Mouse (Mus musculus) neural tube, embryonic 14.5 days (tissue): ENCODE measurements around the gene Pfn3. TPM values are rescaled to one million over a fixed set of nuclear protein-coding genes. Genes with fewer than 3 reads are reported as not detected.

ENCODE experiments used
- ATAC-seq: fragments of 200-750 bp; cut with Nextera tagmentation; 2 replicates; pipeline ENCODE4 v1.8.0; 2017; ENCODE audit warnings: low read depth, mild to moderate bottlenecking, moderate TSS enrichment, moderate library complexity
- H3K27ac ChIP-seq: fragments of 300-500 bp; sonication (generic); 2 replicates; pipeline ENCODE4 v1.5.1; 2014; ENCODE audit warnings: low read depth, mild to moderate bottlenecking, control low read depth, low read length, moderate library complexity, mixed read lengths
- H3K27me3 ChIP-seq: fragments of 300-500 bp; sonication (generic); 2 replicates; pipeline ENCODE4 v1.6.1; 2014; ENCODE audit warnings: low read length; ENCODE audit not compliant: control insufficient read depth, insufficient read depth
- H3K36me3 ChIP-seq: fragments of 300-500 bp; sonication (generic); 2 replicates; pipeline ENCODE4 v1.6.1; 2014; ENCODE audit warnings: low read length, mixed read lengths; ENCODE audit not compliant: control insufficient read depth, insufficient read depth
- H3K4me1 ChIP-seq: fragments of 300-500 bp; sonication (generic); 2 replicates; pipeline ENCODE4 v1.6.1; 2014; ENCODE audit warnings: low read length; ENCODE audit not compliant: control insufficient read depth, insufficient read depth
- H3K4me2 ChIP-seq: fragments of 300-500 bp; sonication (generic); 2 replicates; pipeline ENCODE4 v1.6.1; 2014; ENCODE audit warnings: mild to moderate bottlenecking, low read depth, low read length, control low read depth
- H3K4me3 ChIP-seq: fragments of 300-500 bp; sonication (generic); 2 replicates; pipeline ENCODE4 v1.5.1; 2014; ENCODE audit warnings: low read depth, low read length, control low read depth, mixed read lengths
- H3K9ac ChIP-seq: fragments of 300-500 bp; sonication (generic); replicated peaks from 2 replicates; pipeline ENCODE4 v1.6.1; 2014; ENCODE audit warnings: low read depth, mild to moderate bottlenecking, control low read depth, low read length, mixed read lengths
- H3K9me3 ChIP-seq: fragments of 300-500 bp; sonication (generic); 2 replicates; pipeline ENCODE4 v1.6.1; 2016; ENCODE audit warnings: low read length; ENCODE audit not compliant: control insufficient read depth
- WGBS: fragments of 180-500 bp; shearing (Covaris S2); extraction: QIAGEN DNeasy Blood & Tissue Kit; methylation state at CpG from one replicate; pipeline ENCODE4 v1.1.7; 2014; 5-methylcytosine and 5-hydroxymethylcytosine counted together
- polyA plus RNA-seq: library from polyadenylated mRNA; unstranded; fragments of >200 nt; fragmentation: Nextera tagmentation; extraction: Ambion mirVana; gene quantifications from 2 replicates; pipeline ENCODE4 v1.2.1, GENCODE M21; 2014

Pfn3 gene
- polyA plus RNA-seq, 1 experiment from 2014 or later, result 1.2 TPM

DNA sequence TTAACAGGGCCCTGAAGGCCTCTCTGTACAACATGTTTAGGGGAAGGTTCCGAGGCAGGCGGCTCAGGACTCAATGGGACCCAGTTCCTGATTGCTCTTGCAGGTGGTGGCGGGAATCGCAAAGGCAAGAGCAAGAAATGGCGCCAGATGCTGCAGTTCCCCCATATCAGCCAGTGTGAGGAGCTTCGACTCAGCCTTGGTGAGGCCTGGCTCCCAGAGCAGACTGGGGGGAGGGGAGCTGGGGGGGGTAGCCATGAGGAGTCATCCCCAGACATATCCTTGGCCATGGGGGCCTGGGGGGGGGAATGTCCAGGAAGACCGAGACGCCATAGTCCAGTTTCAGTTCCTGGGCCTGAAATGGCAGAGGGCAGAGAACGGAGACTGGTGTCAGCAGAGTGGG is 34.2 kb upstream of the Pfn3 start:
- Histone ChIP-seq H3K9ac (no peak overlapping the region), H3K4me1 (peaks cover 19% of the 10 kb centered on the region), H3K4me2 (no peak overlapping the region), H3K4me3 (no peak overlapping the region), H3K36me3 (peaks cover 38% of the 10 kb centered on the region), H3K27me3 (no peaks in the 10 kb centered on the region), H3K27ac (no peak overlapping the region), H3K9me3 (no peaks in the 10 kb centered on the region)
- WGBS, result 94% methylated on average over 9 of the region's 9 CpGs
- ATAC-seq, result no peak

- H3K9ac ChIP-seq, result no peak overlapping the region
- no peak overlapping the region for H3K27ac ChIP-seq
- H3K4me3 ChIP-seq, result no peak overlapping the region
- ATAC-seq, result no peak
- H3K9me3 ChIP-seq, result no peaks in the 10 kb centered on the region
- peaks cover 26% of the 10 kb centered on the region for H3K4me1 ChIP-seq
- 93% methylated on average over 5 of the region's 5 CpGs for WGBS
- H3K36me3 ChIP-seq, result peaks cover 30% of the 10 kb centered on the region
- H3K27me3 ChIP-seq, result no peaks in the 10 kb centered on the region
- no peak overlapping the region for H3K4me2 ChIP-seq
These were observed 33.1 kb upstream of the Pfn3 start for GRCm38 (mm10) chr13:55448131-55448530.

DNA sequence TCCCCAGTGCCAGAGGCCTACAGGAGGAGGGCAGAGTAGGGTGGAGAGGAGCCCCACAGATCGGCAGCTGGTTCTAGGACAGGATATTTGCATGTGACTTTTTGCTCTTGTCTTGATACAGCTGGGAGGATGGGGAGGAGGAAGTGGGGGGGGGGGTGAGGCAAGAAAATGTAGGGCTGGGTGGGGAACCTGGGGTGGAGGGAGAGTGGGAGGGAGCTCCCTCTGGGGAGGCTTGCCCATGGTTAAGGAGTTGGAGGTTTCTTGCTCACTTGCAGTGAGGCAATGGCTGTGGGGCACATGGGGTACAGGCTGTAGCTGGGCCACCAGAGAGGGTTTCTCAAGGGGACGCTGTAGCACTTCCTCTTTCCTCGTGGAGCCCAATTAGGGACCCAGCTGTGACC is 32.5 kb upstream of the Pfn3 start:
- Histone ChIP-seq H3K27ac (no peak overlapping the region), H3K9me3 (no peaks in the 10 kb centered on the region), H3K27me3 (no peaks in the 10 kb centered on the region), H3K4me2 (no peak overlapping the region), H3K4me3 (no peak overlapping the region), H3K9ac (no peak overlapping the region), H3K36me3 (peaks cover 24% of the 10 kb centered on the region), H3K4me1 (peaks cover 26% of the 10 kb centered on the region)
- ATAC-seq, result no peak
- 66% methylated on average over 3 of the region's 3 CpGs for WGBS

DNA sequence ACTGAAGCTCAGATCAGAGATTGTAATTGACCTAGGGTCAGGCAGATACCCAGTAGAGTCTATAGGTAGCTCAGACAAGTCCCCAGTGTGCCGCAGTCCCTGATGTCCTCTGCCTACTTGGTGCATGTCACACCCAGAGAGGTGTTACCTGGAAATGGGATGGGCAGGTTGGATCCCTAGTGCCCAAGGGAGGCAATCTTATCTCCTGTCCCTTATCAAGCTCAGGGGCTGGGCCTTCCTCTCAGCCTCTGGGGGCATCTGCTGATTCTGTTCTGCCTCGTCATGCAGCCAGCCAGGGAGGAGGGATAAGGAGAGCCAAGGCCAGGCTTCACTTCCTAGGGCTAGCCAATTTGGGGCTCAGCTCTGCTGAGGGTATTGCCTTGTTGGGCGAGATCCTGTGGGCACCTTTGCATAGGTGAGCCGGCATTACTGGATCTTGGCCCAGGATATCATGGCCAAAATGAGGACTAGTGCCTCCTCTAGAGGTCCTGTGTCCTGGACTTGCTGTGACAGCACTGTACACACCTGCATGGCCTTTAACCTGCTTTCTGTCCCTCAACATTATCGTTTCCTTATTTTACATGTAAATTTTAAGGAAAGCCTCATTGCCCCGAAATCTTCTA is 31.6 kb upstream of the Pfn3 start:
- H3K4me1 ChIP-seq, result peaks cover 26% of the 10 kb centered on the region
- H3K4me3 ChIP-seq, result no peak overlapping the region
- H3K9ac ChIP-seq, result peak overlapping the region; percentile 83; the same call in 1 of the 2 replicates
- H3K27ac ChIP-seq, result no peak overlapping the region
- no peaks in the 10 kb centered on the region for H3K9me3 ChIP-seq
- WGBS, result 82% methylated on average over 6 of the region's 6 CpGs
- peaks cover 15% of the 10 kb centered on the region for H3K36me3 ChIP-seq
- ATAC-seq, result no peak
- peak overlapping the region; percentile 84 for H3K4me2 ChIP-seq
- H3K27me3 ChIP-seq, result no peaks in the 10 kb centered on the region

GRCm38 (mm10) chr13:55445361-55446091 is 30.5 kb upstream of the Pfn3 start:
- no peak; the same call in 1 of the 2 replicates for ATAC-seq
- 0% methylated on average over 62 of the region's 66 CpGs for WGBS

DNA sequence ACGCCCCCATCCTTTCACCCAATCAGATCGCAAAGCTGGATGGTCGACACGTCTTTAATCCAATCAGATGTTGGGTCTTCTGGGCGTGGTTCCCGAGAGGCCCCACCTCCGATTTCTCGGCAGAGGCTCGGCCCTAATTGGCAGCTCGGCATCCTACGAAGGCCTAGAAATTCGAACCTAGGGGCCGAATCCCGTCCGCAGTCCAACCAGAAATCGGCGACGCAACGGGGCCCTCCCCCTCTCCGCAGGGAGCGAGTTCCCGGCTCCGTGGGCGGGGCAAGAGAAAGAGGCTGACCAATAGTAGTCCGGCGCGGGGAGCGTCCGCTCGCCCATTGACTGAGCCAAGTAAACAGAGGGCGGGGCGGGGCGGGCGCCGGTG is 29.9 kb upstream of the Pfn3 start, which contains the start of gene Grk6:
Gene Grk6 (plus strand): TSS at position 136 of the 379 bp plus-strand sequence.
- peak within 1 kb of the TSS; percentile 91 for H3K27ac ChIP-seq
- H3K4me1 ChIP-seq, result peaks cover 26% of the 10 kb centered on the region
- H3K4me3 ChIP-seq, result peak within 1 kb of the TSS; percentile 79
- no peaks in the 10 kb centered on the region for H3K36me3 ChIP-seq
- peak within 1 kb of the TSS; percentile 83 for H3K9ac ChIP-seq
- H3K27me3 ChIP-seq, result no peaks in the 10 kb centered on the region
- peak; percentile 96 for ATAC-seq
- H3K4me2 ChIP-seq, result peak within 1 kb of the TSS; percentile 84
- 0% methylated on average over 33 of the region's 35 CpGs for WGBS
- H3K9me3 ChIP-seq, result no peaks in the 10 kb centered on the region

More at GRCm38 (mm10) chr13:55445361-55446091, 30.5 kb upstream of the Pfn3 start:
- Histone ChIP-seq H3K9me3 (no peaks in the 10 kb centered on the region), H3K4me1 (peaks cover 26% of the 10 kb centered on the region), H3K36me3 (peaks cover 6% of the 10 kb centered on the region), H3K27ac (peak overlapping the region; percentile 91), H3K27me3 (no peaks in the 10 kb centered on the region), H3K4me2 (peak overlapping the region; percentile 84), H3K4me3 (peak overlapping the region; percentile 79), H3K9ac (peak overlapping the region; percentile 83)

DNA sequence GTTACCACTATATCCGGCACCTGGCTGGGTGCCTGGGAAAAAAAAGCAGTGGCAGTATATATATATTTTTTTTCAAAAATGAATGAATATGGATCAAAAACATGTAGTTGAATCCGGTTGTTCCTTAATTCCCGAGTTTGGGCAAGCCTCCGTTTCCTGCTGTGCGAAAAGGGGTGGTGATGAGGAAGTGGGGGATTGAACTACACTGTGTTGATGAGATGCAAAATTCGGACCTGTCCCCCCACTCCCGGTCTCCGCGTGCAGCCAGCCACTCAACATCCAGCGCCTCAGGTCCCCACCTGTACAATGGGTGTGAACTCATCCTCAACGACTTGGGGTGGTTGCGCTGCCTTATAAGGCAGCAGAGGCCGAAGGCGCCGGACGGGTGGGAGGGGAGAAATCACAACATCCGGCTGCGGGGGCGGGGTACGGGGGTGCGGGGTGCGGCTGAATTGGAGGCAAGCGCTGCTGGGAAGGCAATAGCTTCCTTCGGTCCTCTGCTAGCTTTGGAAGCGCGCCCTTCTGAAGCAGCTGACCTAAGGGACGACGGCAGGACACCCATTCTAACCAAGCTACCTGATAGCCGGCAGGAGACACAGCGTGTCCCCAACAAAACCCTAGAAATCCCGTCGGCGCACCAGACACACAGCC is 29.4 kb upstream of the Pfn3 start:
- WGBS, result 1% methylated on average over 33 of the region's 33 CpGs
- Histone ChIP-seq H3K4me3 (peak overlapping the region; percentile 79), H3K9ac (peak overlapping the region; percentile 56), H3K36me3 (no peaks in the 10 kb centered on the region), H3K4me2 (peak overlapping the region; percentile 67), H3K9me3 (no peaks in the 10 kb centered on the region), H3K27ac (peak overlapping the region; percentile 91), H3K4me1 (peaks cover 26% of the 10 kb centered on the region), H3K27me3 (no peaks in the 10 kb centered on the region)
- peak; percentile 76 for ATAC-seq

- peak overlapping the region; percentile 91; the same call in 1 of the 2 replicates for H3K27ac ChIP-seq
- no peaks in the 10 kb centered on the region for H3K27me3 ChIP-seq
- peak overlapping the region; percentile 56 for H3K9ac ChIP-seq
- H3K36me3 ChIP-seq, result no peaks in the 10 kb centered on the region
- ATAC-seq, result no peak
- H3K4me2 ChIP-seq, result peak overlapping the region; percentile 67
- peak overlapping the region; percentile 79 for H3K4me3 ChIP-seq
- H3K9me3 ChIP-seq, result no peaks in the 10 kb centered on the region
- peaks cover 26% of the 10 kb centered on the region for H3K4me1 ChIP-seq
- 35% methylated on average over 9 of the region's 9 CpGs for WGBS
These were observed 28.8 kb upstream of the Pfn3 start for GRCm38 (mm10) chr13:55443799-55444285.
